Mouse (Mus musculus): ENCODE measurements at regions not wholly inside any gene's neighbourhood (a gene's known extent, or its start where the extent isn't known, plus 50 kb on each side); places are given as distances from the start of the nearest gene placed in this dataset.

DNA sequence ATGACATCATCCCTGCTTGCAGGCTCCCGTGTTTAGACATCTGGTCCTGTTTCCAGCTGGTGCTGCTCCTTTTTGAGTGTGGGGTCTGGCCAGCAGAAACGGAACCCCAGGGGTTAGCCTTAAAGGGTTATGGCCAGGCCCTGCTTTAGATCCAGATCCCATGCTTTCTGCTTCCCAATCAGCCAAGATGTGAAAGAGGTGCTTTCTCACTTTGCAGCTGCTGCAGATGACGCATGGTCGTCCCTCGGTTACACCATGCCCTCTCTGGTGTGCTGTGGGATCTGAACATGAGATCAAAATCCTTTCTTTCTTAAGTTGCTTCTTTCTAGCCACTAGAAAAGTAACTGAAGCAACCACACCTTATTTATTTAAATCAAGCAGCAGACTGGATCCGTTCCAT lies 1399.1 kb upstream of the Lrrc6 start:
- no peak for DNase-seq

DNA sequence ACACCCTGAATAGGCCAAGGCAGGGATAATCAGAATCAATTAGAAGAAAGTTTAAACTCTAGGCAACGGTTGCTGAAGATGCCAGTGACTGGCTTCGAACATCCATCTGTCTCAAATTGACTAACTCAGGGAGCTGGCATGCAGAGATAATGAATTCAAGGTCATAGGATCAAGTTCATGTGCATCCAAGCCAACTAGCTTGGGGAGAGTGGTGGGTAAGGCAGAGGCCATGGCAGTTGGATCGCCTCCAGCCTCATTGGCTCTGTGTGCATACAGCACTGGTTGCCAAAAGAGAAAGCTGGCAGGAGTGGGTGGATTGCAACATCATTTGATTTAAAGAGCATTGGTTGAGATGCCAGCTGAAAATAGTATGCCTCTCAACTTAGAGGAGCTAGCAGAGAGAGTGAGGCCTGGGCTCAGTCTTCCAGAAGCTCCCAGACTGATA lies 1398.3 kb upstream of the Lrrc6 start:
- DNase-seq, result no peak

DNA sequence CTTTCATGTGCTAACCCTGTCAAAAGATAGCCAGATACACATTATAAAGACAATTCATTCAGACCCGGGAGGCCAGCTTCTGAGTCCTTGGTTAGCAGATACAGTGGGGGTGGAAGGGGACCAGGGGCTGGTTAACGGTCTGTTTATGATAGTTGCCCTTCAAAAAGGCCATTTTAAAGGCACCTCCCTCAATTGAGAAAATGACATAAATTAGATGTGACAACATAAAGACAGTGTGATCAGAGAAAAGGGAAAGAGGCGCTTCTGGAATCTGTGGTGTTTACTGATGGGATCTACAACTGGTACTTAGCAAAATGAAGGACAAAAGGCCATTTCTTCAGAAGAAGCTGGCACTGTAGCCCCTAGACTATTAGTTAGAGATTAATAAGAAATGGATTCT lies 1391.4 kb upstream of the Lrrc6 start:
- DNase-seq, result no peak

- no peak for DNase-seq
These were observed 1390.0 kb upstream of the Lrrc6 start for GRCm38 (mm10) chr15:67890612-67891304.

- no peak for DNase-seq
These were observed 1387.8 kb upstream of the Lrrc6 start for GRCm38 (mm10) chr15:67888548-67888947.

DNA sequence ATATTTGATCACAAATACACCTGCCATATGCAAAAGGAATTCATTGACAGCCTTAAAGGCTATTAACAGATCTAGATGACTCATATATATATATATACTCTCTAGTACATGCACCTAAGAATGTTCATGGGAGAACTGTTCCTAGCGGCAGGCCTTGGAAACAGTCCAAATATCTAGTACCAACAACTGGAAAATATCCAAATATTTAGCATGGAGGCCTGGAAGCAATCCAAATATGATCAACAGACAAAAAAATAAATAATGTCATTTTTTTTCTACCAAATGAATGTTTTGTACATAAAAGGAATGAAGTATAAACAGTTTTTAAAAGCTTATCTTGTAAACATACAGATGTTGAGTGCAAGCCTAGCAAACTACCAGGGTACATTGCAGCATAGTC lies 1354.6 kb upstream of the Lrrc6 start:
- no peak for DNase-seq

DNA sequence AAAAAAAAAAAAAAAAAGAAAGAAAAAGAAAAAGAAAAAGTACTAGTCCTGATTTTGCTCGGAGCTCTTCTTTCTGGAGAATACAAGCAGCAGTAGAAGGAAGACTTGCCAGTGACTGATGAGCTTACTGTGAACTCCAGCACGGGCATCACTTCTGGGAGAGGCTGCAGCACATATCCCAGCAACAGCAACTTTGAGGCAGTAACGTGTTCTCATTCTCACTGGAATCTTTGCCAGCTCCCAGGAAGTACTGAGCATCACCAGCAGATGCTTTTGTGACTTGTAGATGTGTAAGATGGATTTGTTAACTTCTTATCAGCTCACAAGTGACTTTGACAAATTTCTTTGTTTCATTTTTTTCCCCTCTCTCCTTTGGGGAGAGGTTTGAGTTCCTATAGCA lies 1349.4 kb upstream of the Lrrc6 start:
- no peak for DNase-seq

GRCm38 (mm10) chr15:67845707-67846106 lies 1345.0 kb upstream of the Lrrc6 start:
- no peak for DNase-seq

GRCm38 (mm10) chr15:67840671-67841070 lies 1340.0 kb upstream of the Lrrc6 start:
- DNase-seq, result no peak

- DNase-seq, result no peak
These were observed 1325.2 kb upstream of the Lrrc6 start for GRCm38 (mm10) chr15:67825796-67826484.

DNA sequence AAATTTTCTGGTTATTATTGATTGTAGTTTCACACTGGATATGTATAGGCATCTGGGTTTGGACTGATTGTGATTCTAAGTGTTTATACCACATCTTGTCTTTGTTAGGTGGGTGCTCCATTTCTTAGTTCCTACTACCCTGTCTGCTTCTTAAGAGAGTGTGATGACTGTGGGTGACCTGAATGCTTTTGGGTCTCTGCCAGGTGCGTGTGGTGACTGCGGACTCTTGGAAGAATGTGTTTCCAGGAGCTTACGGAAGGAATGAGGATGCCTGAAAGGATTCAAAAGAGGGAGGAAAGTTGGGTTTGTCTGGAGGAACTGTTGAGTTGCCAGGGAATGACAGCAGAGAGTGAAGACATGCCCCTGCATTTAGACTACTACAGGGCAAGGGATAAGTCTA lies 1322.5 kb upstream of the Lrrc6 start:
- DNase-seq, result no peak

DNA sequence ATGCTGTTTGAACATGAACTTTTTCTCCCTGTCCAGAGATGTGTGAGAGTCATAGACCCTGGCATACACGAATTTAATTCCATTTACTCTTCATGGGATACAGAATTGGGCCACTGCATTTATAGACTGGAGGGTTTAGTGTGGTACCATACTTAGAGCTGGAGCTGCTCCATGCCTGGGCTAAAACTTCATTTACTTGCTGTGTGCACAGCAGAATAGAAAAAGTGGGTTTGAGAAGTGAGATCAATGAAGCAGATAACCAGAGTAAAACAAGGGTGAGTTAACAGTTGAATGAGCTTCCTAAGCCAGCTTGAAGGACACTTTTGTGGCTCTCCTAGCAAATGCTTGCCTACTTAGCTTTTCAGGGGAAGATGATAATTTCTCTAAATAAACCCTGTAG lies 1299.2 kb upstream of the Lrrc6 start:
- no peak for DNase-seq

GRCm38 (mm10) chr15:67795578-67795977 lies 1294.9 kb upstream of the Lrrc6 start:
- DNase-seq, result no peak

- no peak for DNase-seq
These were observed 1292.1 kb upstream of the Lrrc6 start for GRCm38 (mm10) chr15:67792822-67793221.

- DNase-seq, result no peak
These were observed 1287.9 kb upstream of the Lrrc6 start for GRCm38 (mm10) chr15:67788587-67788986.

DNA sequence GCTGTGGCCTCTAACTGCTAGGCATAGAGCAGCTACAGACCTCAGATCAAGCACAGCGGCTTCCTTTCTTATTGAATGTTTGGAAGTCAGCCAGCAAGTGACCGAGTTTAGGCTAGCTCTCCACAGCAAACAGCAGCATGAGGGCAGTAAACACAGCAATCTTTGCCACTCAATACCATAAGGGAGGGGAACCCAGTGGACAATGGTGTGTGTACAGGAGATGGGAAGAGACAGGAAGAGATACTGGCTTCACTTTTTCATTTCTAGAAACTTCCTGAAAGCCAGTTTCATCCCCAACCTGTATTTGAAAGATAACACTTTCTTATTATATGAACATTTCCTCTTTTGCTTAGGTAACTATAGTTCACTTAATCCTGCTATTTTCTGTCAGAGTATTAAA lies 1284.9 kb upstream of the Lrrc6 start:
- DNase-seq, result no peak

GRCm38 (mm10) chr15:67783754-67784153 lies 1283.0 kb upstream of the Lrrc6 start:
- no peak for DNase-seq

GRCm38 (mm10) chr15:67782505-67782904 lies 1281.8 kb upstream of the Lrrc6 start:
- no peak for DNase-seq

DNA sequence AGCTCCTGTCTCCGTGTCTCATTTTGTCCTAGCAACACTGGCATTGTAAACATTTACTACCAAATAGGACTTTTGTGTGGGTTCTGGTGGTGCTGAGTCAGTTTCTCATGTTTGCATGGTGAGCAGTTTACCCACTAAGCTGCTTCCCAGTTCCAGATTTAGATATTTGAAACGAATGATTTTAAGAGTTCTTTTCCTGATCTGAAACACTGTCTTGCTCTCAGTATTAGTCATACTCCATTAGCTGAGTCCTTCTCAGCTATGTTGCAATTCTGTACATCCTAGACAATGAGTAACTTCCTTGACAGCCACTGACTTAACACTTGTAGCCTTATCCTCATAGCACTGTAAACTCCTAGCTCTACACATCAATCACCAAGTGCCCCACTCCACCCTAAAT lies 1280.1 kb upstream of the Lrrc6 start:
- DNase-seq, result no peak

- DNase-seq, result no peak
These were observed 1266.9 kb upstream of the Lrrc6 start for GRCm38 (mm10) chr15:67767624-67768023.

DNA sequence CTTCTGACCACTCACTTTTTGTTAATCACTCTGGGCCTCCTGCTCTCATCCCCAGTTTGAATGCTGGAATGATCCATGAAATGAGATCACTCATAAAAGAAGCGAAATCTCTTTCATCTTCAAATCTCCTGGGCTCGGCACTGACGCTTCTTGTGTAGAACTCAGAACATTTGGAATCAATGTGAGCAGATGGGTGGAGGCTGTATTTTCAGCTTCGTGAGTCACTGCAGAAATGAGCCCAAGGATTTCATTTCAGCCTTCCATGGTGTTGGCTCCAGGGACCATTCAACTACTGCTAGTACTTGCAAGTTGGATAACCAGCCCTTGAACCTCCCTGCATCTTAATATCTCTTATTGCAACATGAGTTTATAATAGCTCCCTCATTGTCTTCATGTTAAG lies 1258.5 kb upstream of the Lrrc6 start:
- DNase-seq, result no peak

DNA sequence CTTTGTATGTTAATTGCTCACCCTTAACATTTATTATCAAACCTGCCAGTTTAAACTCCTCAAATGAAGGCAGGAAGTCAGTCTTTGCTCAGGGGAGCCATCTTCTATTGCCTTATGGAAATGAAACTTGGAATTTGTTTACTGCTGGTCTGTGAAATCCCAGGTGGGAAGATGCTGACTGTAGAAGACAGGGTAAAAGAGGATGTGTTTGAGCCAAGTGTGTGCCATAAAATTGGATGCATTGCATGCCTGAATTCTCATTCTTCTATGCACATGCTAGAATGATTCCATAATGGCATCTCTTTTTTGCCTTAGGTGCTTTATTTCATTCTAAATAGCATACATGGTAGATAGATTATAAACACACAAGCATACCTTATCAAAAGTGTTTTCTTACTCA lies 1249.9 kb upstream of the Lrrc6 start:
- no peak for DNase-seq

GRCm38 (mm10) chr15:67743332-67743731 lies 1242.6 kb upstream of the Lrrc6 start:
- no peak for DNase-seq

- no peak for DNase-seq
These were observed 1232.3 kb upstream of the Lrrc6 start for GRCm38 (mm10) chr15:67732988-67733387.

GRCm38 (mm10) chr15:67729492-67729891 lies 1228.8 kb upstream of the Lrrc6 start:
- DNase-seq, result no peak
